Mouse (Mus musculus): ENCODE measurements around the gene Uimc1. TPM values are rescaled to one million over a fixed set of nuclear protein-coding genes. Genes with fewer than 3 reads are reported as not detected.
A peak's percentile ranks its signal among the peaks of the same experiment; 100 is the strongest.

Uimc1 gene
- total RNA-seq, 2 experiments from 2014 or later: 12.9 to 13.4 TPM

DNA sequence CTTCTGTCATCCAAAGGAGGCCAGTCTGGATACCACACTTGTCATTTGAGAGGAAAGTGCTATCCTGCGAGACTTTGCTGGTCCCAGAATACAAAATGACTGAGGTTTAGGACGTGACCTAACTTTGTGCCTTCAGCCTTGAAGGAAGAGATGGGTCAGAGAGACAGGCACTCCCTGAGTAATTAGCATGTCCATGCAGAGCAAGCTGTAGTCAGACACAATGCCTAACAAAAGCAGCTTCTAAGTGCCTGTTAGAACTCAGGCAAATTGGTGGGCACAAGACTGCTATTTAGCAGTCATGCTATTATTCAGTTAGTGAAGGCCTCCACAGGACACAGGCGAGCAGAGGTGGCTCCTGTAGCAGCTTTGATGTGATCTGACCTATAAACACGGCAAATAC is 77.8 kb downstream of the Uimc1 start:
- no peak for TF ChIP-seq CTCF (IDR thresholded peaks at IDR 0.05)
- Histone ChIP-seq H3K27ac (0 out of 2 replicates have a peak overlapping the region, but pooled peaks have one; percentile 12), H3K4me3 (peak overlapping the region; percentile 23; the same call in 1 of the 2 replicates)
- intact Hi-C loops (cut with DNase I): no loop called here
- no peak for DNase-seq

DNA sequence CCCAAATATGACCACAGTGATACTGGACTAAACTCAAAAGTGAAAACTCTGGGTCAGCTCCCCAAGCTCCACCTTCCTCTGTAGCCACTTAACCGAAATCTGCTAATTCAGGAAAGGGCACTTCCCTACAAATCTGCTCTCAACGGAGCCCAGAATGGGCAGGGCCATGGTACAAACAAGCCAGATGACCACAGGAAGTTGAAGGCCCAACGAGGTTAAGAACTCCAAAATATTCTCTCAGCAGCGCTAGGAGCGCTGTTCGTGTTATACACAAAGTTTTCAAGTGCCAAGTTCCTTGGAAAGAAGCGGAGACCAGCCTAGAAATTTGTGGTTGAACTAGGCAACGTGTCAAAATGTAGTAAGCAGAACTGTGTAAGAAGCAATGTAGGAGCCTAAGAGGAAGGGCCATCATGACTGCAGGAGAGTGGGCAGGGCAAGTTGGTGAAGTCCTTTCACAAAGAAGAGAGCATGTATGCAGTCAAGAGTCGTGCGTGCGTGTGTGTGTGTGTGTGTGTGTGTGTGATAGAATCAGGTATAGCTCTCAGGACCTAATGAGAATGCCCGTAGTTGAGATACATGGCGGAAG is 78.8 kb downstream of the Uimc1 start, which contains the start of gene Hk3:
Gene Hk3 (minus strand): TSS at position 192 of the 586 bp plus-strand sequence.
- no peak for DNase-seq
- H3K27ac ChIP-seq: no peak within 1 kb of the TSS
- TF ChIP-seq CTCF (IDR thresholded peaks at IDR 0.05): no peak
- H3K4me3 ChIP-seq: peak within 1 kb of the TSS; percentile 30
- intact Hi-C loops (cut with DNase I): no loop called here

GRCm38 (mm10) chr13:55020051-55020450 is 80.0 kb downstream of the Uimc1 start:
- TF ChIP-seq CTCF (IDR thresholded peaks at IDR 0.05): no peak
- intact Hi-C loops (cut with DNase I): no loop called here
- no peak overlapping the region for H3K27ac ChIP-seq
- DNase-seq: no peak
- no peak overlapping the region for H3K4me3 ChIP-seq

- TF ChIP-seq CTCF (IDR thresholded peaks at IDR 0.05): no peak
- Histone ChIP-seq H3K27ac (no peak overlapping the region), H3K4me3 (no peak overlapping the region)
- no peak for DNase-seq
- intact Hi-C loops (cut with DNase I): no loop called here
Observed at GRCm38 (mm10) chr13:55019181-55019580, 80.9 kb downstream of the Uimc1 start.

DNA sequence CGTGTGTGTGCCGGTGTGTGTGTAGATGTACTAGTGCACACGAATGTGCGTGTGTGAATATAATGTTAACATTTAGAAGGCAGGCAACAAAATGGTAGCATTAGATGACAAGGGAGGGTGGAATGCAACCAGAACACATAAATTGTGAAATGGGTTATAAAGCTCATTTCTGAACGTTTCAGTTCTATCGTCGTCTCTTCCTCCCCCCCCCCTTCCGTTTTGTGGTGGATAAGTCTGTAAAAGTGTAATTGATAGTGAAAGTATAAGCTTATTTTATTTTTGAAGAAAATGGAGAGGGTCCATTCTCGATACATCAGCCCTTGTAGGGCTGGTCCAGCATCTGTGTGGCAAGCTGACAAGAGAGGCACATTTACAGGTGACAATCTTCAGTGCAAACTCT is 81.4 kb downstream of the Uimc1 start:
- no peak for TF ChIP-seq CTCF (IDR thresholded peaks at IDR 0.05)
- no peak for DNase-seq
- intact Hi-C loops (cut with DNase I): no loop called here

DNA sequence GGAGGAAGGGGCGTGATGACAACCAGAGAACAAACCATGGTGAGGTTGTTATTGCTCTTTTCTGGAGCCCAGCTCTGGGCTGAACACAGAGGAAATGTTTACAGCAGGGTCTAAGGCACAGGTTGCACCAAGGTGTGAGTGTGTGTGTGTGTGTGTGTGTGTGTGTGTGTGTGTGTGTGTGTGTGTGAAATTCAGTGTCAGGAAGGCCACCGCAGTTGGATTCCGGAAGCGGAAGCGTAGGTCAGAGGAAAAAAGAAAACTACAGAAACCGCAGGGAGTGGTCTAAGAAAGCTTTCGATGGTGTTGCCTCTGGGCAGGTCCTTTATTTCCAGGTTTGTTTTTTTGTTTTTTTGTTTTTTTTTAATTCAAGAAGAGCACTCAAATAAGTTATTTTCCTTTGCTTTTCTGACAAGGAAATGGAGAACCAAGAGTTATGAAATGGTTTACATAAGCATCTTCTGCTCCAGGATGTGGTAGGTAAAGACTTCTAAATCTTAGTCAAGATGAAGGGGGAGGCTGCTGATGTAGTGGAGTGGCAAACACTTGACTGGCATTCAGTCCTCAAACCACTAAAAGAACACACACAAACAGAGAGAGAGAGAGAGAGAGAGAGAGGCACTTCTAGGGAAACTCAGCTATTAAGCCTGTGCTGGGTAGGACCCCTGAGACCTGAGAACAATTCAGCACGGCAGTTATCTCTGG is 82.1 kb downstream of the Uimc1 start:
- no peak for DNase-seq
- no peak for TF ChIP-seq CTCF (IDR thresholded peaks at IDR 0.05)
- no peak overlapping the region for H3K4me3 ChIP-seq
- intact Hi-C loops (cut with DNase I): no loop called here
- H3K27ac ChIP-seq: no peak overlapping the region

More for the DNA sequence above, 81.4 kb downstream of the Uimc1 start:
- Histone ChIP-seq H3K27ac (no peak overlapping the region), H3K4me3 (no peak overlapping the region)

DNA sequence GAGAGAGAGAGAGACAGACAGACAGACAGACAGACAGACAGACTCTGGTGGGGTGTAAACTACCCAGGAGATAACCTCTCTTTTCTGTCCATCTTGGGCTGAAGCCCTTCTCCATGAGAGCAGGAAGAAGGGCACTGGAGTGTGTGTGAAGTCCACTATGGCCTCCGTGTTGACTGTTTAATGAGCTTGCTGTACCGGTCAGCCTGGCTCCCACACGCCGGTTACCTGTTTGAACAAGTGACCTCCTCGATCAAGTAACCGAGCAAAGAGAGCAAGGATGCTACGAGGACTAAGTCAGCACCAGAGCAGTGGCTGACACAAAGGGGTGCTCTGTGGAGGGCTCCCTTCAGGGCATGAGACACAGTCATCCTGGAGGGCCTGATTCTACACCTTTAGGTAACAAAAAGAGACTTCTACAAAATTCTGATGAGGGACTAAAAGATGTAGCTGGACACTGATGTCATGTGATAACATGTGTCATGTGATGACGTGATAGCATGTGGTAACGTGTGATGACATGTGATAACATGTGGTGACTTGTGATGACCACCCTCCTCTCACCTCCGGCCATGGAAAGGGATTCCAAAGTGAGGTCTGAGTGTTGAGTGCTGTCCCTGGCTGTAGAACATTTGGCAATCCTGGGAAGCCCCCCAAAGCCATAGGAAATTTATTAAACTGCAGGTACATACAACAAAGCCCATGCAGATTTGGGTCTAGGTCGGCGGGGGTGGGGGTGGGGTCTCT is 82.8 kb downstream of the Uimc1 start:
- no peak for TF ChIP-seq CTCF (IDR thresholded peaks at IDR 0.05)
- intact Hi-C loops (cut with DNase I): no loop called here
- H3K27ac ChIP-seq: no peak overlapping the region
- H3K4me3 ChIP-seq: no peak overlapping the region
- no peak for DNase-seq

DNA sequence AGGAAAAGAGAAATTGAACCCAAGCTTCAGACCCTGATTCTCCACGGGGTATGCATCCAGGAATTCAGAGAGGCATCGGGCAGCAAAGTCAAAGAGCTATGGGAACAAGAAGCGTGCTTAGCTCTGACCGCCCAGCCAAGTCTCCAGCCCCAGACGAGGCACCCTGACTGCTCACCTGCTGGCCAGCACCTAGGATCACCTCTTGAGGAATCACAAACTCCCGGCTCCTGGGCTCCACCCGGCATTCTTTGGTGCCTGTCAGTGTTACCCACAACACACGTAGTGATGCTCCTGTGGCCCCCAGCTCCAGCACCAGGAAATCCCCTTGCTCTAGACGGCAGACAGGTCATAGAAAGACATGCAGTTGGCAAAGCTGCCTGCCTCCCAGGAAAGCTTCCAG is 85.6 kb downstream of the Uimc1 start:
- DNase-seq: no peak
- intact Hi-C loops (cut with DNase I): no loop called here
- no peak overlapping the region for H3K4me3 ChIP-seq
- no peak for TF ChIP-seq CTCF (IDR thresholded peaks at IDR 0.05)
- H3K27ac ChIP-seq: no peak overlapping the region

- no peak for TF ChIP-seq CTCF (IDR thresholded peaks at IDR 0.05)
- intact Hi-C loops (cut with DNase I): no loop called here
- DNase-seq: no peak
- Histone ChIP-seq H3K4me3 (no peak overlapping the region), H3K27ac (no peak overlapping the region)
Observed at GRCm38 (mm10) chr13:55013702-55014344, 86.3 kb downstream of the Uimc1 start.

DNA sequence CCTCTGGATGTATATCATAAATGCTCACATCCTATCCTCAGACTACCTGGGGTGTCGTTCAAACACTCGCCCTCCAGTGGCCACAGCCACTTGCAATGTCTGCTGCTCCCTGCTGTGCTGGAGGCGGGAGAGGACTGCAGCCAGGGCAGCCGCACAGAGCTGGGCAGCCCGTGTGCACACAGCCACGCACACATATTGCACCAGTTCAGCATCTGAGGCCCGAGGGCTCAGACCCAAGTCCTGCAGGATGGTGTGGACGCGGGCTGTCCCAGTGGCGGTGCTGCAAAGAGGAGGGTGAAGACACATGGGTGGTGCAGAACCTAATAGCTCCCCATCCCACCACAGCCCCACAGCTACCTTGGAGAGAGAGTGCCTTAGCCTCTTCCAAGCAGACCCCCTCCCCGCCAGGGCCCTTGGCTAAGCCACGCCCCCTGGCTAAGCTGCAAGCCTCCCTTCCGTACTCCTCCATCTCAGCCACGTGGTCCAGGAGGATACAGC is 88.1 kb downstream of the Uimc1 start:
- no peak for DNase-seq
- intact Hi-C loops (cut with DNase I): no loop called here
- H3K4me3 ChIP-seq: no peak overlapping the region
- peak; percentile 23; the same call in 1 of the 2 replicates for TF ChIP-seq CTCF (IDR thresholded peaks at IDR 0.05)
- no peak overlapping the region for H3K27ac ChIP-seq

DNA sequence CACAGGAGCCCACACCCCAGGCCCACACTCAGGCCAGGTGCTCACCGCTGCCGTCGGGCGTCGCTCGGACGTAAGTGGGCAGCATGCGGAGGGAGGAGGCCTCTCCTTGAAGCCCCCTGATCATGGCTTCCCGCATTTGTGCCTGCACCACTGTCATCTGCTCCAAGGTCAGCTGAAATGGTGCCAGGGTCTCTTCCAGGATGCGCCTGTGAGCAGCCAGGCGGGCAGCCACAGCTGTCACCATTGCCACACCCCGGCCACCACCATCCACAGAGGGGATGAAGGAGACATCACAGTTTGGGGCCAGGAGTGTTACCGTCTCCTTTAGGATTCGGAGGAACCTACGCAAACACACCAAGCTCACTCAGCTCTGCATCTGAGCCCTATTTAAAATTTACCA is 89.0 kb downstream of the Uimc1 start:
- TF ChIP-seq CTCF (IDR thresholded peaks at IDR 0.05): no peak
- DNase-seq: no peak
- Histone ChIP-seq H3K27ac (no peak overlapping the region), H3K4me3 (no peak overlapping the region)
- intact Hi-C loops (cut with DNase I): no loop called here

- TF ChIP-seq CTCF (IDR thresholded peaks at IDR 0.05): no peak
Observed at GRCm38 (mm10) chr13:55008589-55008988, 91.5 kb downstream of the Uimc1 start.

DNA sequence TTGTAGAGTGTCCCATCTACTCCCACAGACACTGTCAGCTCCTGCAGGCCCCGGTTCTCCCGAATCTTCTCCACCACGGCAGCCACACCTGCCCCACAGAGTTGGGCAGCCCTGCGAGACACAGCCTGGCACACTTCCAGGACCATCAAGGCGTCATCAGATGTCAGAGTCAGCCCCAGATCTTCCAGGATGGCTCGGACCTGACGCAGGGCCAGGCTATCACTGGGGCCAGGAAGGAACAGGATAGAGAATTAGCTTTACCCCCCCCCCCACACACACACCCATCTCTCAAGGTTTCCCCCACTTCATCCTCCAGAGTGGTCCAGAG is 93.7 kb downstream of the Uimc1 start:
- intact Hi-C loops (cut with DNase I): no loop called here
- no peak for DNase-seq
- Histone ChIP-seq H3K4me3 (no peak overlapping the region), H3K27ac (no peak overlapping the region)
- TF ChIP-seq CTCF (IDR thresholded peaks at IDR 0.05): no peak

More at GRCm38 (mm10) chr13:55008589-55008988, 91.5 kb downstream of the Uimc1 start:
- no peak overlapping the region for H3K4me3 ChIP-seq
- DNase-seq: no peak
- intact Hi-C loops (cut with DNase I): no loop called here
- no peak overlapping the region for H3K27ac ChIP-seq
